Mouse (Mus musculus) embryonic fibroblast, embryonic 13.5 days (primary cell): ENCODE measurements around the gene Gstz1. TPM values are rescaled to one million over a fixed set of nuclear protein-coding genes. Genes with fewer than 3 reads are reported as not detected.
"Not testable (repeated sequence)": the region's sequence is repeated elsewhere in the genome, so short reads cannot be mapped to it uniquely, and the experiment has no call there.

Experiments
- H3K27ac ChIP-seq: 2 replicates; pipeline ENCODE4 v1.5.1; 2012; ENCODE audit warnings: low read length, control low read depth, inconsistent platforms; ENCODE audit not compliant: insufficient read depth
- H3K4me1 ChIP-seq: 2 replicates; pipeline ENCODE4 v1.6.1; 2011; ENCODE audit warnings: low read length; ENCODE audit not compliant: control insufficient read depth, insufficient read depth
- H3K4me3 ChIP-seq: 2 replicates; pipeline ENCODE4 v1.5.1; 2011; ENCODE audit warnings: mild to moderate bottlenecking, control low read depth, low read length; ENCODE audit not compliant: insufficient read depth
- CTCF ChIP-seq: IDR thresholded peaks from 2 replicates; pipeline ENCODE4 v1.5.1; 2011; ENCODE audit warnings: mild to moderate bottlenecking, control low read depth, low read length, moderate library complexity, borderline replicate concordance; ENCODE audit not compliant: insufficient read depth
- POLR2A ChIP-seq: IDR thresholded peaks from 2 replicates; pipeline ENCODE4 v1.6.1; 2011; ENCODE audit warnings: low read depth, mild to moderate bottlenecking, control low read depth, low read length, moderate library complexity
- polyA plus RNA-seq: library from polyadenylated mRNA; stranded (reverse); fragments of >200 nt; gene quantifications from 2 replicates; pipeline ENCODE4 v1.2.4, GENCODE M21; 2011; ENCODE audit warnings: low read depth; ENCODE audit not compliant: missing spikeins, insufficient read length

The Gstz1 gene
- polyA plus RNA-seq, 1 experiment, result 46.9 TPM

DNA sequence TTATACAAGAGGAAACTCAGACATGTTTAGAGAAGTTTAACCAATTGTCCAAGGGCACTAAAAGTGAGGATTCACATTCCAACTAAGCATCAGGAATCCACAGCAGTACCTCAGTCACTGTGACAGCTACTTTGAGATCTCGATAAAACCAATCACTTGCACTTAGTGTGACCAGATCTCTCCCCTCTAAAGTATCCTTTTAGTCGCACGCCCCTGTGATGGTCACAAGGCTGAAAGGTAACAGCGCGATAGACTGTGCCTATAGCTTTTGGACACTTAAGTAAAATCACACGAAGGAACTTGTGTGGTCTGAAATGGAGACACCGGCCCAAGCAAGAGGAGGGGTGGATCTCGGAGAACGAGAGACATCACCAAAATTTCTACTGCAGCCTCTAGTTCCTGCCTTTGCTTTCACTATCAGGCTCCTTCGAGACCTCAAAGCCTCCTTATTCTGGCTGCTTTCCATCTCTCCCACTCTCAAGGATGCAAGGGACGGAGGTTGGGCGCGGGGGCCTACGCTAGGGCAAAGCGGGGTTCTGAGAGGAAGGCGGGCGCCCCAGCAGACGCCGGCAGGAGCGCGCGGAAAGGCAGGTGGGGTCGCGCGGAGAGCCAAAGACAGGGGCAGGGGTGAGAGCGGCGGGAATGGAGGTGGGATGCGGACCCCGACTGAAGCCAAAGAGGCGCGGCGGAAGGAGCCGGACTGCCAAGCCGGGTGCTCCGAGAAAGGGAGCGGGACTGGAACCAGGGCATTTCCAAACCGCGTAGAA lies 52.4 kb downstream of the Gstz1 start, which contains the start of gene Samd15:
TSS of gene Samd15 (plus strand) at position 518 of the 767 bp plus-strand sequence.
- Histone ChIP-seq H3K4me1 (peaks cover 5% of the 10 kb centered on the region), H3K4me3 (peak within 1 kb of the TSS; percentile 86), H3K27ac (no peak within 1 kb of the TSS)
- TF ChIP-seq CTCF (no peak), POLR2A (no peak)

DNA sequence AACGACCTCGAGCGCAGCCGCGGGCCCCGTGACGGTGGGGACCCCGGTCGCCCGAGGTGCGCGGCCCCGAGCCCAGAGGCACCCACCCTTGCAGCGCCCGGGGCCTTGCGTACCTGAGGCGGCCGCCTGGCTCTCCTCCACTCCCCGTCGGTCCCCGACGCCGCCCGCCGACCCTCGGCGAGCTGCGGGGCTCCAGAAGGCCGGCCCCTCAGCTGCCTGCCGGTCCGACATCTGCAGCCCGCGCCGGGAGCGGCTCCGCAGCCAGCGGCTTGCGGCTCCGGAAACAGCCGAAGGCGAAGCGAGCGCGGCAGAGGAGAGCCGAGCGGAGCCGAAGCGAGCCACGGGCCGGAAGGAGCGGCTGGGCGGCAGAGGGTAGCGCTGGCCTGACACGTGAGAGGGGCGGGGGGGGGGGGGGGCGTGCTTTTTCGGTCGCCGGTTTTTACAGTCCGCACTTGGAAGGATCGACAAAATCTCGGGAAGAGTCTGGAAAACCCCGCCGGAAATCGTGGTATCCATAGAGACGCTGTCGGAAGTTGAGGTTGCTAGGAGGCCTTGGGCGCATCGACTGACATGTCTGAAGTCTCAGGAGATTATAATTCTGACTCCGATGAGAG lies 53.1 kb downstream of the Gstz1 start, which contains the start of gene Tmed8:
TSS of gene Tmed8 (minus strand) at position 482 of the 614 bp plus-strand sequence.
- H3K27ac ChIP-seq, result no peak within 1 kb of the TSS
- H3K4me3 ChIP-seq, result peak within 1 kb of the TSS; percentile 86
- TF ChIP-seq POLR2A, result peak; percentile 41
- no peak for TF ChIP-seq CTCF
- peaks cover 5% of the 10 kb centered on the region for H3K4me1 ChIP-seq

DNA sequence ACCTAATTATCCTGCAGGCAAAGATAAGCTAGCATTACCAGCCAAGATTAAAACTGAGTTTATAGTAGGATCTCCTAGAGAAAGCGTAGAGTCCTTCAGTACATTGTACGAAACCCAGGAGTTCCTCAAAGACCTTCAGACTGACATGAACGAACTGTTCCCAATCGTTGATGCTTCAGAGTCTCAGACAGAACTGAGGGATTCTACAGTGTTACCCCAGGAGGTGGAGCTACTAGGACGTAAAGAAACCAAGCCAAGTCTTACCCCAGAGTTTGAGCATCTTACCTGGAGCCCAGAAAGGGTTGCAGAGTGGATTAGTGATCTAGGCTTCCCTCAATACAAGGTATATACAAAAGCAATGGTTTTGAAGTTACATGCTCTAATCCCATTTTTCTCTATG lies 54.7 kb downstream of the Gstz1 start:
- Histone ChIP-seq H3K4me1 (peaks cover 5% of the 10 kb centered on the region), H3K27ac (no peak overlapping the region), H3K4me3 (no peak overlapping the region)
- TF ChIP-seq CTCF (no peak), POLR2A (no peak)

DNA sequence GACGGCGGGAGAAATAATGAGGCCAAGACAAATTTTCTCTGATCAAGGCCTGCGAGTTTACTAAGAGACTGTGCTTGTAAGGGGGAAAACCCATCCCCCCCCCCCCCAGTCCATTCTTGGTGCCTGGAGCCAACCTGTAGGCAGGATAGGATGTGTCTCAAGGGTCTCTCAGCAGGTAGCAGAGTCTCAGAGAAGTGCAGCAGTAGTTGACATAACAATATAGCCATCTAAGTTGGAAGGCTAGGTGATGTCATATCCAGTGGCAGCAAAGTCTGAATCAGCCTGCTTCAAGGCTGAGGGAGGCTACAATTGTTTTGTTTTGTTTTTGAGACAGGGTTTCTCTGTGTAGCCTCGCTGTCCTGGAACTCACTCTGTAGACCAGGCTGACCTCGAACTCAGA lies 58.8 kb downstream of the Gstz1 start:
- H3K4me1 ChIP-seq, H3K4me3 ChIP-seq, H3K27ac ChIP-seq: not testable (repeated sequence)

DNA sequence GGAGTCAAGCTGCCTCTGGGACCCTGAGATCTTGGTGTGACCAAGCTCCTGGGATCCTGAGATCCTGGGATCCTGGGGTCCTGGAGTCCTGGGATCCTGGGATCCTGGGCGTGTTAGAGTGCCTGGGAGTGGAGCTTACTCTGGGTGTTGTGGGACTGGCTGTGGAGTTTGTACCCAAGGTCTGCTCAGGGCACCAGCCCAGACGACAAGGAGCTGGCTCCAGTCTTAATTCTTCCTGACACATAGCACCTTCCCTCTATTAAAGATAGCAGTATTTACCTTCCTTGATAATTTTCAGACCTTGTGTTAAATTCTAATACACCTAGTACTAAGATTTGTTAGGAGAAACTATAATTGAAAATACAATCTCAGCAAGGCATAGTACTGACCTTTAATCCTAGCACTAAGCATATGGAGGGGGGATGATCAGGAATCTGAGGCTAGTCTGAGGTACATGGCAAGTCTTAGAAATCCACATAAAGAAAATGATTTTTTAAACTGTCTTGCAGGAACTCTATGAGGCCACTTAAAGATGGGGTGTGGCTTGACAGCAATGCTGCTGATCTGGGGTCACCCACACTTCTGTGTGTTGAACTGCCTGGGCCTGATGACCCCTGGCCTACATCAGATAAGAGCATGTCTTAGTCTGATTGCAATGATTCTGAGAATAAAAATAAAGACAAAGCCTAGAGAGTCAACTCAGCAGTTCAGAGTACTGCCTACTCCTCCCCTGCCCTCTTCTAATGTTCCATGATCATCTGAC lies 66.1 kb downstream of the Gstz1 start:
- no peak overlapping the region for H3K27ac ChIP-seq
- TF ChIP-seq POLR2A, result no peak
- no peak for TF ChIP-seq CTCF

More for the DNA sequence above, 66.1 kb downstream of the Gstz1 start:
- Histone ChIP-seq H3K4me1 (no peaks in the 10 kb centered on the region), H3K4me3 (no peak overlapping the region)

Other genes with a start within 250 kb of the Gstz1 start
- gene Cipc, start 200.1 kb upstream of the Gstz1 start, polyA plus RNA-seq, result 25.1 and 30.6 TPM in 2 replicates
- not detected in 2 replicates for gene Zdhhc22, start 156.7 kb upstream of the Gstz1 start, polyA plus RNA-seq
- gene Tmem63c, start 125.8 kb upstream of the Gstz1 start, polyA plus RNA-seq, result not detected in 2 replicates
- gene Ngb, start 44.6 kb upstream of the Gstz1 start, polyA plus RNA-seq, result not detected in 2 replicates
- gene Pomt2, start 803 bp downstream of the Gstz1 start, polyA plus RNA-seq, result 23.3 and 26.9 TPM in 2 replicates
- gene Samd15, start 52.6 kb downstream of the Gstz1 start, polyA plus RNA-seq, result 1.2 and 1.5 TPM in 2 replicates
- 12.0 and 12.6 TPM in 2 replicates for gene Tmed8, start 53.3 kb downstream of the Gstz1 start, polyA plus RNA-seq
- not detected in 2 replicates for gene Noxred1, start 91.6 kb downstream of the Gstz1 start, polyA plus RNA-seq
- 29.3 and 30.4 TPM in 2 replicates for gene Vipas39, start 119.1 kb downstream of the Gstz1 start, polyA plus RNA-seq
- 112 and 116 TPM in 2 replicates for gene Ahsa1, start 119.3 kb downstream of the Gstz1 start, polyA plus RNA-seq
- gene Ism2, start 152.5 kb downstream of the Gstz1 start, polyA plus RNA-seq, result 0.21 and 0.23 TPM in 2 replicates
- 125 and 133 TPM in 2 replicates for gene Sptlc2, start 241.2 kb downstream of the Gstz1 start, polyA plus RNA-seq